Mouse (Mus musculus) adrenal gland (tissue): ENCODE results near the gene Inip.

Experiments used
- intact Hi-C: fragments of 180-260 bp; cut with DNase I; formaldehyde crosslinking; loops from one replicate; pipeline ENCODE4 v1.15.1; 2025

The Inip gene

GRCm38 (mm10) chr4:59780568-59780967 lies 20.8 kb downstream of the Inip start:
- intact Hi-C loops: no loop called here

GRCm38 (mm10) chr4:59777828-59778227 lies 23.6 kb downstream of the Inip start:
- intact Hi-C loops: no loop called here

DNA sequence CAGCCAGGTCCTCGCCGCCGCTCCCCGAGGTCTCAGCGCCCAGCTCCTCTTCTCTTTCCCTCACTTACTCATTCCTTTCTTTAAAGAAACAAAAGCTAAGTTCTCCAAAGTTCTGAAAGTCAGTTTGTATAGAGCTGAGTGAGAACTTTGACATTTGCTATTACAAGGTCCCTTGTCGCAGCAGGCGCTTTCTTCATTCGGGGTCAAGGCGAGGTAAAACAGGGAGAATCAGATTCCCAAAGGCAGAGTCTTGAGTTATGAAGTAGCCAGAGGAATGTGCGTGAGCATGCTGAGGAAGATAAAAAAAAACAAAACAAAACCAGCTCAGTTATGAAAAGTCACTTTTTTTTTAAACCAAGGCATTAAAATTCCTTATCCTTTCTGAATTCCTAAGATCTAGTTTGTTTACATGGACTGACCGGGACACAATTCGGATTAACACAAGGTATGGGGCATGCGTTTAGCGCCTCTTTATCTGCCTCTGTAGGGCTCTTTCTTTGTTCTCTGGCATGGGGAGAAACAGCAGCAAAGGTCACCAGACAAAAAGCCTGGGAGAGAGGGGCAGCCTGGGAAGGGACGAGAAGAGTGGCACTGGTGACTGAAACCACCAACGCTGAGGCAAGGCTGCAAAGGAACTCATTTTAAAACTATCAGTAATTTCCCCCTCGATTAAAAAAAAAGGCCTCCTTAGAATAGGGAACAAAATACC lies 29.1 kb downstream of the Inip start:
- intact Hi-C loops: no loop called here

DNA sequence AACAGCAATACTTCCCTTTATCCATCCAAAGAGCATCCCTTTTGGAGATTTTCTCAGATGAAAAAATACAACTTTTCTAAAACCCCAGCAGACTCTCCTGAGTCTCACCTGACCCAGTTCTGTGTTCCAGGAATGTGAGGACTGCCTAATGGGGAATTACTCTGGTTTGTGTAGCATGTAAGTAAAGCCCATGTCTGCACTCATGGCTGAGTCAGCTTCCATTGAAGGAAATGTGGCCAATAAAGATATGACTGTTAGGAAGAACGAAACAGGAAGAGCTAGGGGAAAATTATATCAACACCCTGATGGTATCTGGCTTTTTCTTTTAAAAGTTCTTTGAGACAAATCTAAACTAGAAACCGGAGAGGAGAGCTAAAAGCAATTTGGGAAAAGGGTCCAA lies 33.7 kb downstream of the Inip start:
- intact Hi-C loops: no loop called here

DNA sequence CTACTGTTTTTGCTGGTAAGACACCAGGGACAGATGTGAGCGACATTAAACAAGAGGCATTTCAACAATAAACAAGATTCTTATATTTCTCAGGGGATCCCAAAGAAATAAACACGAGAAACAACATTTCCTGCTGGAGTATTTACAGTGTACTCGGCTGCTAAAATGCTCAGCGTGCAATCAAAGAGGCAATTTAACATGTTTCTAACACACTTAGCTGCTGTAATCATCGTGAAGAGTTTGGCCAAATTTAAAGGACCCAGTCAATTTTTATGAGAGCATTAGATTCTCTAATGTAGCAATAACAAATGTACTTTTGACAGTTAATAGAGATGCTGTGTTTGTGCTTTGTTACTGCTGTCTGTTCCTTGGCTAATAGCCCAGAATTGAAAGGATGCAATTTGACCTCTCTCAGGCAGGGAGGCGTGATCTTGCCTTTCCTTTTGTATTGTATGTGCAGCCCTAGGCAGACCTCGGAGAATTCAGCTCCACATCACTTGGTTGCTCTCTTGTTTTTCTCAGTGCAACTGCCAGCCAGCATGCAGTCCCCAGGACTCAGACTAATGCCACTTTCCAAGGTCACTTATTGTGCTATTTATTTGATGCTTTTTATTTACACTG lies 35.9 kb downstream of the Inip start:
- intact Hi-C loops: no loop called here

DNA sequence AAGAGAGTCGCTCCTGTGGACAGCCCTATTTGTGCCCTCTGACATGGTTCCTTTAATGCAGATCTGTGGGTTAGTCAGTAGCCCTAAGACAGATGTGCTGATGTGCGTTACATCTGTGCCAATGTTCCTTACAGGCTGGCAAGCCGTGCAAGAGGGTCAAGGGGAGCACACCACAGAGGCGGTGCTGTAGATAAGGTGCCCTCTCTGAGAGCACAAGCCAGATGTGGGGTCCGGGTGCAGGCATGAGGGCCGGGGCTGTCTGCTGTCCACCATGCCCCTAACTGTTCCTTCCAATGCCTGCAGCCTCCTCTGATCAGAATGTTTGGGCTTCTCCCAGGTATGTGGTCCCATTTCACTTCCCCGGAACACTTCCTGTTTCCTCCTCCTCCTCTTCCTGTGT lies 36.4 kb downstream of the Inip start:
- intact Hi-C loops: no loop called here

GRCm38 (mm10) chr4:59761365-59761729 lies 40.0 kb downstream of the Inip start:
- intact Hi-C loops: no loop called here

- intact Hi-C loops: no loop called here
Measured at GRCm38 (mm10) chr4:59760636-59761364, 40.6 kb downstream of the Inip start.

DNA sequence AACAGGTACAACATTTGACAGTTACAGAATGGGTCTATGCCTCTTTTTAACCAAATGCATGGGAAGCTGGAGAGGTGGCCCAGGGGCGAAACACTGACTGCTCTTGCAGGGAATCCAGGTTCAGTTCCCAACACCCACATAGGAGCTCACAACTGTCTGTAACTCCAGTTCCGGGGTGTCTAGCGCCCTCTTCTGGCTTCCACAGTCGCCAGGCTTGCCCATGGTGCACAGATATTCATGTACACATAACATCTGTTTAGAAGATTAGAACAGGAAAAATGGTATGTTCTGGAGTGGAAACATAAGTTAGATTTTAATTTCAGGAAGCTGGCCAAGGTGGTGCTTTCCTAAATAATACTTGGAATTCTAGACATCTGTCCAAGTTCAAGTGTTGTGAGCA lies 41.4 kb downstream of the Inip start:
- intact Hi-C loops: no loop called here

DNA sequence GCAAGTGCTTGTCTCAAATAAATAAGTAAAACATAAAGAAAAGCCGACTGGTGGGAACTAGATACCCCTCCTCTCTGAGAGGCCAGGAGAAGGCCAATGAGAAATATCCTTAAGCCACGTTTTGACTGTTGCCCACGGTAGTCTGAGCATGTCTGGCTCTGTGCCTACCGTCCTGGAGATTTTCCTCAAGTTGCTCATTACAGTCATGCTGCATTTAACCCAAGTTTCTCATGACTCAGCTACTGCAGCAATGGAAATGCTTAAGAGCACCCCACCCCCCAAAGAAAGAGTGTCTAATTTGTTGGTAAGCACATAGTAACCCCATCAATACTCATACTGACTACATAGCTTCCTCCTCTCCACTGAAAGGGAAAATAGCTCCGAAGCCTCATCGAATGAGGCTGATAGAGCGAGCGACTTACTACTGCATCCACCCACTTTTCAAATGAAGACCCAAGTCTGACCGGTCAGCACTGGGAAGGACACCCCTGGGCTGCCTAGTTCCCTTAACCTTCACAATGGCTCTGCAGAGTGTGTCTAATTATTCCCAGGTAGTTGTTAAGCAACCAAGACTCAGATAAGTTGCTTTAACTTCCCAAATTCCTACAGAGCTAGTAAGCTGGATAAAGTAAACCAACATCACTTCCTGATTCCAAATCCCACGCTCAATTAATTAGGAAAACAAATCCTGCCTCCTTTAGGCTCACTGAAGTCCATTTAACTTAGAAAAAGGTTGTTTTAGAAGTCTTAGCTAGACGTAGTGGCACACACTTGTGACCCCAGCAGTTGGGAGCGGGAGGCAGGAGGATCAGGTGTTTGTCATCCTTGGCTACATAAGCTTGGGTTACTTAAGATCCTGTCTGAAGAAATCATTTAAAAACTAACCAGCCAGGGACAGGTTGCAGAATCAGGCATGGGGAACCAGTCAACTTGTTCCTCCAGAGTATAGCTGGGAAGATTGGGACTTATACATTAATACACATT lies 43.6 kb downstream of the Inip start:
- intact Hi-C loops: no loop called here

- intact Hi-C loops: no loop called here
Measured at GRCm38 (mm10) chr4:59756332-59757082, 44.9 kb downstream of the Inip start.

GRCm38 (mm10) chr4:59753491-59754140 lies 47.8 kb downstream of the Inip start:
- intact Hi-C loops: no loop called here

DNA sequence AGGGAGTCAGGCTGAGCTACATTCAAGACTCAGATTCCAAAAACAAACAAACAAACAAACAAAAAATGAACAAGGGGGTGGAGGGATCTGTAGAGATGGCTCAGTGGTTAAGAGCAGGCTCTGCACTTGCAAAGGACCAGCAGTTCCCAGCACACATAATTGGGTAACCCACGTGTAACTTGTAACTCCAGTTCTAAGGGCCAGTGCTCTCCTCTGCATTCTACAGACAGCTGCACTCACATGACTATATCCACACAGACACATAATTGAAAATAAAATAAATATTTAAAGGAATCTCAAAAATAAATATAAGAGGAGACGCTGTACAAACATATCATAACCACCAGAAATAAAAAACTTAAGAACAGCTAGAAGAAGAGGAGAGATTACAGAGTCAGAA lies 61.5 kb downstream of the Inip start:
- intact Hi-C loops: no loop called here

GRCm38 (mm10) chr4:59739321-59739720 lies 62.1 kb downstream of the Inip start:
- intact Hi-C loops: no loop called here

- intact Hi-C loops: no loop called here
Measured at GRCm38 (mm10) chr4:59731544-59731943, 69.8 kb downstream of the Inip start.

GRCm38 (mm10) chr4:59728839-59729238 lies 72.5 kb downstream of the Inip start:
- intact Hi-C loops: no loop called here

GRCm38 (mm10) chr4:59727878-59728261 lies 73.5 kb downstream of the Inip start:
- intact Hi-C loops: no loop called here

DNA sequence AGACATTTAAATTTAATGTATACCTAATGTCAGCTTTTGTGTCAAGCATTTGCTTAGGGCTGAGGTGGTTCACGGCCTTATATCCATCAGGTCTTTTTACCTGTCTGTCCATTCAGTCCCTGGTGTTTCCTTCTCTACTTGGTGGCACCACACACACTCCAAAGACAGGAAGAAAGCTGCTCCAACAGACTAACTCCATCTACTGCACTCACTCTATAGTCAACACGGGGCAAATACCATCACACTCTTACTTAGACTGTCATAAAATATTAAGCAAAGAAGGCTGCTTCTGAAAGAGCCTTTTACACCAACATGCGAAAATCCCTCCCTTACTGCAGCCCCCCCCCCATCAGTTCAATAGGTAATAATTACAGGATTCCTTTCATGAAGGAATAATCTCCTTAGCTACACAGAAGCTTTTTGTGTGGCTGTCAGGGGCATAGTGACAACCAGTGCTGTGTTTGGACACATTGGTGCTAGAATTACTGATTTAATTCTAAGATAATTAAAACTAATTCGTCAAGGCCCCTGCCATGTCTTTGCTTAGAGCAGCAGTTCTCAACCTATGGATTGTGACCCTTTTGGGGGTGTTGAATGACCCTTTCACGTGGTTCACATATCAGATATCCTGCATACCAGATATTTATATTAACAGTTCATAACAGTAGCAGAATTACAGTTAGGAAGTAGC lies 74.1 kb downstream of the Inip start:
- intact Hi-C loops: no loop called here

DNA sequence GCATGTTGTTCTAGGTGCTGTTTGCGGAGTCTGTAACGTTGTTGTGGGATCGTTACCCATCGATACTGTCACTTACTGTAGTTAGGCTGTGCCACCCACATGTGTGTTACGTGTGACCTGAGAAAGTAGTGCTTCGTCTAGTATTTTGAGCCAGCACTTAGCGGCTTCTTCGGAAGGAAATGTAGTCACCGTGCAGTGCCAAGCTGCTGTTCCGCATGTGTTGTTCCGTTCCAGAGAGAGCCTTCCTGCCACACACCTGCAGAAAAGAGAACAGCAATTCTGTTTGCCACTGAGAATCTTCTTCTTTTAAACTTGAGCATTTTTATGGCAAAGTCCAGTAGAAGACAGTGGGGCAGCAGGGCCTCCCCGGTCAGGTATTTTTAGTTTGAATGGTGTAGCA lies 74.9 kb downstream of the Inip start:
- intact Hi-C loops: no loop called here

DNA sequence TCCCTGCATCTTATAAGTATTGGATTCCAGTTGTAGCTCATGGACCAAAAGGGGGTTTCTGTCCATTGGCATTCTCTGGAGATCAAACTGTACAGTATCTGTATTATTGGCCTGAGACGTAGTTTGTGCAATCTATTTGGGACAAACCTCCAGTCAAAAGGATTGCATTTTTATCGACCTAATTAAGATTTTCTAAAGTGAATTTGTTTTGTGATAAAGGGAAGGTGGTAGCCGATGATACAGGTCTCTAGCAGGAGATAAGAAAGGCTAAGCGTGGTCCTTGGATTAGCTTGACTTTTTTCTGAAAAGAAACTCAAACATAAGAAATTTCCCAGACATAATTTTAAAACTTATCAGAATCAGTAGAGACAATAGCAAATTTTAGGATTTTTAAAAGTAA lies 75.8 kb downstream of the Inip start:
- intact Hi-C loops: no loop called here
